Mouse (Mus musculus) cerebellum, adult 2 months (tissue): ENCODE measurements at regions not wholly inside any gene's neighbourhood (a gene's known extent, or its start where the extent isn't known, plus 50 kb on each side); places are given as distances from the start of the nearest gene placed in this dataset.

Source experiments
- CTCF ChIP-seq: fragments of 200-500 bp; IDR thresholded peaks from 2 replicates; pipeline ENCODE4 v1.5.1; 2011; ENCODE audit warnings: low read depth, mild to moderate bottlenecking, control low read depth, low read length, moderate library complexity, borderline replicate concordance; ENCODE audit not compliant: insufficient read depth
- POLR2A ChIP-seq: fragments of 200-500 bp; IDR thresholded peaks from 2 replicates; pipeline ENCODE4 v1.6.1; 2011; ENCODE audit warnings: low read length, control low read depth, borderline replicate concordance; ENCODE audit not compliant: insufficient read depth

DNA sequence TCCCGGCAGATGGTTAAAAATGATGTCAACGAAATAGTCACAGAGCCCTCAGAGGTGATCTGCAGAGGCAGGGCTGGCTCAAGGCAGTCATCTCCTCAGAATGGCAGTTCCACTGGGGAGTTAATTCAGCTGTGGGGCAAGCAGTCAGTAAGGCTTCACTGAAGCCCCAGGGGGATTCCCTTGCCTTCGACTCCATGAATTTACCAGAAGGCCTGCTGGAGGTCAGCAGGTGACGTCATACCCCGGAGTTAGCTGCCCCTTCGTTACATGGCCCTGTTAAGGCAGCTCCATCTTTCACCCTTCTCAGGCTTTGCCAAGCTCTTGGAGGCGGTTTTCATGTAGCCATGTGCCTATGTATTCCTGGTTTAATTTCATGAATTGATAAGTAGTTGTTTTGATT, 178.6 kb downstream of the Fam43a start:
- TF ChIP-seq CTCF (no peak), POLR2A (no peak)
